Mouse (Mus musculus): ENCODE data around the gene Pm20d1.
"Not testable (repeated sequence)": the region's sequence is repeated elsewhere in the genome, so short reads cannot be mapped to it uniquely, and the experiment has no call there.

DNA sequence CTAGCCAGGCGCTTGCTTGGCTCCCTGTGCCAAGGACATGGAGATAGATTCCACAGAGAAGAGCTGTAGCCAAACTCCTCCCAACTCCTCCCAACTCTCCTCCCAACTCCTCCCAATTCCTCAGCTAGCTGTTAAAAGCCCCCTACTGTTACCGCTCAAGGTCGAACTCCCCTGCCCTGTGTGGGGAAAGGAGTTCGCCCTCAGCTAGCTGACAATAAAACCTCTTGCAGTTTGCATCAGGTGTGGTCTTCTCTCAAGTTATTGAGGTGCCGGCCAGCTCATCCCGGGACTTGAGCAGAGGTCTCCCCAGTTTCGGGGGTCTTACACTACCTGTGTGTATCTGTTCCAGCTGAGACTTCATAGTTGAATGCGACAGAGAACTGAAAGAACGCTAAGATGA is 23.2 kb downstream of the Pm20d1 start:
- not testable (repeated sequence) for TF ChIP-seq POLR2A (IDR thresholded peaks at IDR 0.05; ENCODE audit: extremely low read depth, insufficient read depth, low read length); CTCF (IDR thresholded peaks at IDR 0.05; ENCODE audit: low read depth, low read length)
